Mouse (Mus musculus): Measurements from ENCODE around the gene Vwa7.
"Not testable (repeated sequence)": the region's sequence is repeated elsewhere in the genome, so short reads cannot be mapped to it uniquely, and the experiment has no call there.

Gene Vwa7

GRCm38 (mm10) chr17:35016376-35016775, at the start of gene Vwa7:
Vwa7 (plus strand) TSS chr17:35016579.
- no peak for DNase-seq (ENCODE audit: low read depth, low spot score)

- not testable (repeated sequence) for DNase-seq (ENCODE audit: low read depth, low spot score)
Observed at GRCm38 (mm10) chr17:34969822-34970221, 46.6 kb upstream of the Vwa7 start, which contains the start of gene Gm20481. Gm20481 (plus strand) TSS chr17:34969912.

DNA sequence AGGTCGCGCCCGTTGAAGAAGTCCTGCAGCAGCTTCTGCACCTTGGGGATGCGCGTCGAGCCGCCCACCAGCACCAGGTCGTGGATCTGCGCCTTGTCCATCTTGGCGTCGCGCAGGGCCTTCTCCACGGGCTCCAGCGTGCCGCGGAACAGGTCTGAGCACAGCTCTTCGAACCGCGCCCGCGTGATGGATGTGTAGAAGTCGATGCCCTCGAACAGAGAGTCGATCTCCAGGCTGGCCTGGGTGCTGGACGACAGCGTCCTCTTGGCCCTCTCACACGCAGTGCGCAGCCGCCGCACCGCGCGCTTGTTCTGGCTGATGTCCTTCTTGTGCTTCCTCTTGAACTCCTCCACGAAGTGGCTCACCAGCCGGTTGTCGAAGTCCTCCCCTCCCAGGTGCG, 45.5 kb upstream of the Vwa7 start:
- not testable (repeated sequence) for DNase-seq (ENCODE audit: low read depth, low spot score)

DNA sequence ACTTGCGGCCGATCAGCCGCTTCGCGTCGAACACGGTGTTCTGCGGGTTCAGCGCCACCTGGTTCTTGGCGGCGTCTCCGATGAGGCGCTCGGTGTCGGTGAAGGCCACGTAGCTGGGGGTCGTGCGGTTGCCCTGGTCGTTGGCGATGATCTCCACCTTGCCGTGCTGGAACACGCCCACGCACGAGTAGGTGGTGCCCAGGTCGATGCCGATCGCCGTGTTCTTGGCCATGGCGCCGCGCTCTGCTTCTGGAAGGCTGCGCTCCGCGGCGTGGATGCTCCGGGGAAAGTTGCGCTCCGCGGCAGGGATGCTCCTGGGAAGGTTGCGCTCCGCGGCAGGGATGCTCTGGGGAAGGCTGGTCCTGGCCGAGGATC, 44.7 kb upstream of the Vwa7 start:
- not testable (repeated sequence) for DNase-seq (ENCODE audit: low read depth, low spot score)

GRCm38 (mm10) chr17:34972069-34972749, 44.2 kb upstream of the Vwa7 start, which contains the start of the genes Hspa1a and Hspa1l:
Hspa1a (minus strand) TSS chr17:34972156.
Hspa1l (plus strand) TSS chr17:34972703.
- peak; percentile 57 for DNase-seq (ENCODE audit: low read depth, low spot score)

GRCm38 (mm10) chr17:34975581-34976492, 40.5 kb upstream of the Vwa7 start:
- no peak for DNase-seq (ENCODE audit: low read depth, low spot score)

DNA sequence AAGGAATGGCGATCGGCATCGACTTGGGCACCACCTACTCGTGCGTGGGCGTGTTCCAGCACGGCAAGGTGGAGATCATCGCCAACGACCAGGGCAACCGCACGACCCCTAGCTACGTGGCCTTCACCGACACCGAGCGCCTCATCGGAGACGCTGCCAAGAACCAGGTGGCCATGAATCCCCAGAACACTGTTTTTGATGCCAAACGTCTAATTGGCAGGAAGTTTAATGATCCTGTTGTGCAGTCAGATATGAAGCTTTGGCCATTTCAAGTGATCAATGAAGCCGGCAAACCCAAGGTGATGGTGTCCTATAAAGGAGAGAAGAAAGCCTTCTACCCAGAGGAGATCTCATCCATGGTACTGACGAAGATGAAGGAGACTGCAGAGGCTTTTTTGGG, 39.4 kb upstream of the Vwa7 start:
- no peak for DNase-seq (ENCODE audit: low read depth, low spot score)

DNA sequence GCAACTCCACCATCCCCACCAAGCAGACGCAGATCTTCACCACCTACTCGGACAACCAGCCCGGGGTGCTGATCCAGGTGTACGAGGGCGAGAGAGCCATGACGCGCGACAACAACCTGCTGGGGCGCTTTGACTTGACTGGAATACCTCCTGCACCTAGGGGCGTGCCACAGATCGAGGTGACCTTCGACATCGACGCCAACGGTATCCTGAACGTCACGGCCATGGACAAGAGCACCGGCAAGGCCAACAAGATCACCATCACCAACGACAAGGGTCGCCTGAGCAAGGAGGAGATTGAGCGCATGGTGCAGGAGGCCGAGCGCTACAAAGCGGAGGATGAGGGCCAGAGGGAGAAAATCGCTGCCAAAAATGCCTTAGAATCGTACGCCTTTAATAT, 38.1 kb upstream of the Vwa7 start:
- no peak for DNase-seq (ENCODE audit: low read depth, low spot score)

DNA sequence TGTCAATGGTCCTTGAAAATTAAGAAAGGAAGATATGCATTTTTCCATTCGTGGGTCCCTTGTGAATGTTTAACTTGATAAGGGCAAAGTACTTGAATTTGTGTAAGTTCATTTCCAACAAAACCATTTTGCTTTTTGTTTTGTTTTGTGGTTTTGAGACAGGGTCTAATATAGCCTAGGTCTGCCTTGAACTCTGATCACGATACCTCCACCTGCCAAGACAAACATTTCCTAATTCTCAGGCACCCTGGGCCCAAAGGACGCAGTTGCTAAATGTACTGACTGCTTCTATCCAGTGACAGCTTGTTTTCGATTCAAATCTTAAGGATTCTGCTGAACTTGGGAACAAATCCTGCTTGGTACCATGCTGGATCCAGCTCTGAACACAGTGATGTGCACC, 36.7 kb upstream of the Vwa7 start:
- no peak for DNase-seq (ENCODE audit: low read depth, low spot score)

GRCm38 (mm10) chr17:34980655-34981054, 35.7 kb upstream of the Vwa7 start:
- DNase-seq (ENCODE audit: low read depth, low spot score) = no peak

DNA sequence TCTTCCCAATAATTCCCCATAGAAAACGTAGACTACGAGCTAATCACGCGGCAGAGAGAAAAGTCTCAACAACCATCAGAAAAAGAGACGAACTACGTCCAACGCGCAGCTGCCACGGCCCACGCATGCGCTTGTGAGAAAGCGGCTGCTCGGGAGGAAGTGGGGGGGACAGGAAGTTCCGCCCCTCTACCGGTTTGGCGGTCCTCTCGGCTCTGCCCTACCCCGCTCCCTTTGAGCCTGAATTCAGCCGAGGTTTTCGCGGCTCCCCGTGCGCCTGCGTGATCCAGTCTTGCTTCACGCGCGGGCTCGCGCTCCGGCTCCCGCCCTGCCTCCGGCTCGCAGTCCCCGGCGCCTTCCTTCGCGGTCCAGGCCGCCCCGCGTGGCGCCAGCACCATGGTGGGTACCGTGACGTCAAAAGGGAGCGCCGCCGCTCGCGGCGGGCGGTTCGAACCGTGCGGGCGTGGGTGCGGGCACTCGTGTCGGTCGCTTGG, 34.6 kb upstream of the Vwa7 start, which contains the start of gene Lsm2:
TSS of gene Lsm2 (plus strand) at position 173 of the 491 bp plus-strand sequence.
- peak; percentile 85 for DNase-seq (ENCODE audit: low read depth, low spot score)

- no peak for DNase-seq (ENCODE audit: low read depth, low spot score)
Observed at GRCm38 (mm10) chr17:34982328-34982727, 34.1 kb upstream of the Vwa7 start.

GRCm38 (mm10) chr17:34984218-34984617, 32.2 kb upstream of the Vwa7 start:
- DNase-seq (ENCODE audit: low read depth, low spot score) = no peak

- no peak for DNase-seq (ENCODE audit: low read depth, low spot score)
Observed at GRCm38 (mm10) chr17:34994751-34995150, 21.6 kb upstream of the Vwa7 start.

- not testable (repeated sequence) for DNase-seq (ENCODE audit: low read depth, low spot score)
Observed at GRCm38 (mm10) chr17:34995192-34995591, 21.2 kb upstream of the Vwa7 start.

- DNase-seq (ENCODE audit: low read depth, low spot score) = not testable (repeated sequence)
Observed at GRCm38 (mm10) chr17:34995927-34996326, 20.5 kb upstream of the Vwa7 start.

GRCm38 (mm10) chr17:34996411-34997141, 19.8 kb upstream of the Vwa7 start:
- DNase-seq (ENCODE audit: low read depth, low spot score) = no peak

DNA sequence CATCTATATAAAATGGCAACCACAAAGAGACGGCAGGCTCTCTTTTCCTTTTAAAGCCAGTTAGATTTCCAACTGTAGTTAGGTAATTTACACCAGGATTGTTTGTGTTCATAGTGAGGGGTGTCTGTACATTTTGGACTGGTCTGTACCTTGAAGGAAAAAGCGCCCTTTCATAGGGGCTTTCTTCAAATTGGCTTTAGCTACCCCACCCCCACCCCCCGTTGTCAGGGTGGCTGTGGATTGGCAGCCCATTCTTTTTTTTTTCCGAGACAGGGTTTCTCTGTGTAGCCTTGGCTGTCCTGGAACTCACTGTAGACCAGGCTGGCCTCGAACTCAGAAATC, 19.3 kb upstream of the Vwa7 start:
- no peak for DNase-seq (ENCODE audit: low read depth, low spot score)

- no peak for DNase-seq (ENCODE audit: low read depth, low spot score)
Observed at GRCm38 (mm10) chr17:34998526-34999430, 17.6 kb upstream of the Vwa7 start.

DNA sequence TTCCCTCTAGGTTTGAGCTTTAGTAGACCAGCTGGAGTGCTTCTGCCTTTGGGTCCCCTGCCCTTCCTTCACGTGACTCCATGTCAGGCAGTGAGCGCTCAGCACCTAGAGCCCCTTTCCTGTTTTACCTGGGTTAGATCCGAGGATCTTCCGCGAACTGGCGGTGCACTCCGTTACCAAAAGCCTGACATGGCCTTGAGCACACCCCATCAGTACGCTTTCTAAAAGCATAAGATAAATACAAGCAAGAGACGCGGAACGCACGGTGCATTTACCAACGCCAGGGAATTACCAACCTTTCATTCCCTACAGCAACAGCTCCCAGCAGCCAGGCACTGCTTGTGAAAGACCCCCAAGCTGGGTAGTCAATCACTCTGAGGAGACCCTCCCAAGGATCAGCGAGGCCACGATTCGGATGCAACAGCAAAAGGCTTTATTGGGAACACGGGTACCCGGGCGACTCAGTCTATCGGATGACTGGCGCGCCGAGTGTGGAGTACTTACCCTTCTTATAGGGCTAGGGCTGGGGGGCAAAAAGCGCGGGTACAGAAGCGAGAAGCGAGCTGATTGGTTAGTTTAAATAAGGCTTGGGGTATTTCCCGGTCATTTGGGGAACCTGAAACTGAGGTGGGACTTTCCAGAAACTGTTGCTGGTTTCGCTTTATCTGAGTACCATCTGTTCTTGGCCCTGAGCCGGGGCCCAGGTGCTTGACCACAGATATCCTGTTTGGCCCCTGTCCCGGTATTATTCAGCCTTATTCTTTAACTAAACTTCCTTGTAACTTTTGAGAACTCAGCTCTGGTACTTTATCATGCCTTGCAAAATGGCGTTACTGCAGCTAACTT, 16.3 kb upstream of the Vwa7 start:
- DNase-seq (ENCODE audit: low read depth, low spot score) = not testable (repeated sequence)

Measured in retina, adult 2 months (tissue).